In the genomic region with DNA sequence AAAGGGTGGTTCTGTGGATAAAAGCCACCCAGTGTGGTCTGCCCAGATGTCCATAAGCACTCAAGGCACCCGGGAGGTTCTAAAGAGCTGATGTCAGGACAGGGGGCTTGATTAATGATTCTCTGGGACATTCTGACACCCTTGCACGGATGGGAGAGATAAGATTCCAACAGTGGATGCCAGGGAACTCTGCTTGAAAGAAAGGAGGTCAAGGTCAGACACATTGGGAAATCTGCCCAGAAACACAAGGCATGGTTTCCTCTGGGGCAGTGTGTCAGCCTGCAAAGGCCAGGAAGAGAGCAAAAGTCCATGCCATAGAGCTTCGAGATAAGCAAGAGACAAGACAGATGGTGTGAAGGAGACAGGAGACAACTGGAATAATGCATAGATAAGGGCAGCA, we compare ENCODE assay signal across 9 mouse cellular contexts.
DNase-seq lines count a peak whose midpoint lies in the region; ATAC-seq and TF ChIP-seq lines count a peak whose summit lies in the region.
"Had no signal": no experiment of that assay in that cellular context is flagged by ENCODE, and none has a peak within 500 bp of the region (broad histone marks: within the 10 kb centered on the region; RNA-seq: fewer than 3 reads in every experiment).

No protein-coding gene starts in this region.

- peak; percentile 64; the same call in 1 of the 2 replicates for ATAC-seq in intestine, embryonic 14.5 days (replicated peaks; ENCODE audit: low FRiP score, low TSS enrichment, low read depth)
- ATAC-seq in intestine, postnatal 0 days: no peak
- peak; percentile 93 for ATAC-seq in kidney, embryonic 15.5 days (replicated peaks; ENCODE audit: low FRiP score)
- no peak for ATAC-seq in forebrain, embryonic 13.5 days

- H3K4me3 ChIP-seq in intestine, embryonic 14.5 days (ENCODE audit: low read depth, low read length): no peak overlapping the region
- no peak overlapping the region for H3K4me3 ChIP-seq in intestine, postnatal 0 days (ENCODE audit: low read depth, low read length)
- no peak overlapping the region for H3K4me3 ChIP-seq in kidney, embryonic 15.5 days (replicated peaks)
- H3K4me3 ChIP-seq in forebrain, embryonic 13.5 days: no peak overlapping the region

- H3K9me3 ChIP-seq in intestine, embryonic 14.5 days (ENCODE audit: control insufficient read depth, low read length): no peaks in the 10 kb centered on the region
- no peaks in the 10 kb centered on the region for H3K9me3 ChIP-seq in intestine, postnatal 0 days (ENCODE audit: control insufficient read depth)
- no peaks in the 10 kb centered on the region for H3K9me3 ChIP-seq in kidney, embryonic 15.5 days (replicated peaks)
- no peaks in the 10 kb centered on the region for H3K9me3 ChIP-seq in forebrain, embryonic 13.5 days (replicated peaks)

- WGBS in intestine, embryonic 14.5 days: 3% methylated on average over 3 of the region's 3 CpGs
- WGBS in intestine, postnatal 0 days: 12% methylated on average over 3 of the region's 3 CpGs
- 4% methylated on average over 3 of the region's 3 CpGs for WGBS in kidney, embryonic 15.5 days
- 75% methylated on average over 3 of the region's 3 CpGs for WGBS in forebrain, embryonic 13.5 days

- no peaks in the 10 kb centered on the region for H3K27me3 ChIP-seq in intestine, embryonic 14.5 days (replicated peaks; ENCODE audit: control insufficient read depth, insufficient read depth, low read length)
- H3K27me3 ChIP-seq in intestine, postnatal 0 days (replicated peaks; ENCODE audit: control insufficient read depth, insufficient read depth, low read length): no peaks in the 10 kb centered on the region
- H3K27me3 ChIP-seq in kidney, embryonic 15.5 days: no peaks in the 10 kb centered on the region
- H3K27me3 ChIP-seq in forebrain, embryonic 13.5 days: no peaks in the 10 kb centered on the region

- no peak overlapping the region for H3K9ac ChIP-seq in intestine, embryonic 14.5 days (ENCODE audit: low read length)
- no peak overlapping the region for H3K9ac ChIP-seq in intestine, postnatal 0 days (ENCODE audit: low read depth, low read length)
- no peak overlapping the region for H3K9ac ChIP-seq in kidney, embryonic 15.5 days
- no peak overlapping the region for H3K9ac ChIP-seq in forebrain, embryonic 13.5 days
- H3K9ac ChIP-seq: liver, embryonic 14.5 days had no signal

- DNase-seq in intestine, embryonic 14.5 days (ENCODE audit: low spot score): no peak
- peak; percentile 3 to 31 for DNase-seq in heart, adult 9 months (ENCODE audit: low spot score in 2 of 2)
- peak; percentile 37 for DNase-seq in ovary, postnatal 14 days (ENCODE audit: low spot score)
- no peak for DNase-seq in right cerebral cortex, adult 18-20 months
- no peak for DNase-seq in layer of hippocampus, adult 18-20 months (ENCODE audit: low spot score in 2 of 2)

- no peak for TF ChIP-seq CTCF in intestine, postnatal 0 days (IDR thresholded peaks at IDR 0.05; ENCODE audit: low read depth)

- H3K36me3 ChIP-seq in intestine, embryonic 14.5 days (ENCODE audit: control insufficient read depth, insufficient read depth, low read length): no peaks in the 10 kb centered on the region
- H3K36me3 ChIP-seq in intestine, postnatal 0 days (ENCODE audit: control insufficient read depth, insufficient read depth): no peaks in the 10 kb centered on the region
- H3K36me3 ChIP-seq in kidney, embryonic 15.5 days: no peaks in the 10 kb centered on the region
- H3K36me3 ChIP-seq in forebrain, embryonic 13.5 days (ENCODE audit: poor library complexity, severe bottlenecking): no peaks in the 10 kb centered on the region

- no peak overlapping the region for H3K4me2 ChIP-seq in intestine, embryonic 14.5 days (ENCODE audit: low read length)
- H3K4me2 ChIP-seq in intestine, postnatal 0 days (replicated peaks; ENCODE audit: low read depth): no peak overlapping the region
- no peak overlapping the region for H3K4me2 ChIP-seq in kidney, embryonic 15.5 days
- H3K4me2 ChIP-seq in forebrain, embryonic 13.5 days: no peak overlapping the region

- H3K4me1 ChIP-seq in intestine, embryonic 14.5 days (replicated peaks; ENCODE audit: control insufficient read depth, insufficient read depth, low read length): no peaks in the 10 kb centered on the region
- H3K4me1 ChIP-seq in intestine, postnatal 0 days (replicated peaks; ENCODE audit: control insufficient read depth, insufficient read depth, low read length): no peaks in the 10 kb centered on the region
- peaks cover 3% of the 10 kb centered on the region; the same call in 1 of the 2 replicates for H3K4me1 ChIP-seq in kidney, embryonic 15.5 days
- no peaks in the 10 kb centered on the region for H3K4me1 ChIP-seq in forebrain, embryonic 13.5 days

- H3K27ac ChIP-seq in intestine, embryonic 14.5 days (ENCODE audit: low read depth): no peak overlapping the region
- H3K27ac ChIP-seq in intestine, postnatal 0 days (ENCODE audit: low read depth, low read length): no peak overlapping the region
- peak overlapping the region; percentile 34; the same call in 1 of the 2 replicates for H3K27ac ChIP-seq in kidney, embryonic 15.5 days
- H3K27ac ChIP-seq in forebrain, embryonic 13.5 days: no peak overlapping the region
- H3K27ac ChIP-seq: liver, embryonic 14.5 days had no signal

Comparison
In these comparisons a context has a peak if more than half of its experiments do, and no peak if none do; other contexts are left out.
1. ATAC-seq: peak in intestine, embryonic 14.5 days (single experiment) and kidney, embryonic 15.5 days (single experiment); none in intestine, postnatal 0 days (single experiment) and forebrain, embryonic 13.5 days (single experiment).
2. DNase-seq: peak in heart, adult 9 months (2 of 2) and ovary, postnatal 14 days (single experiment); none in intestine, embryonic 14.5 days (single experiment), right cerebral cortex, adult 18-20 months (single experiment) and layer of hippocampus, adult 18-20 months (0 of 2).